Mouse (Mus musculus): ENCODE results near the gene Inmt. TPM values are rescaled to one million over a fixed set of nuclear protein-coding genes. Genes with fewer than 3 reads are reported as not detected.
"Not testable (repeated sequence)": the region's sequence is repeated elsewhere in the genome, so short reads cannot be mapped to it uniquely, and the experiment has no call there.

Inmt gene
- polyA plus RNA-seq, 1 experiment from 2014 or later: 3.8 TPM

DNA sequence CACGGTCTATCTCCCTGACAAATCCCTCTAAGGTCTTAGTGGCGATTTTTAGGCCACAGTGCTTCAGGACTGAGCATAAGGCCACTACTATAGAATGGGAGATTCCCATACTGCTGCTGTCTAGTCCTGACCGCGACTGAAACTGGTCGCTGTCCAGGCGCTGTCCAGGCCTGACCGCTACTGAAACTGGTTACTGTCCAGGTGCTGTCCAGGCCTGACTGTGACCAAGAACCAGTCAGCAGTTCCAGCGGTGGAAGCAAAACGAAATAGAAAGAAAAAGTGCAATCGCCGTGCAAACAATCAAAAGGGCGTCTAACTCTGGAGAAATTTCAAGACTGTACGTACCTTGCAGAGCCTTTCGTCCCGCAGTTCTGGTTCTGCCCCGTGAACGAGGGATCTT lies 13.0 kb upstream of the Inmt start:
- H3K9me3 ChIP-seq; H3K27ac ChIP-seq (replicated peaks); H3K4me3 ChIP-seq; DNase-seq (ENCODE audit: low spot score); H3K4me1 ChIP-seq; H3K27me3 ChIP-seq (replicated peaks; ENCODE audit: low read depth, poor library complexity, severe bottlenecking); H3K36me3 ChIP-seq (replicated peaks): not testable (repeated sequence)
- whole genome bisulfite sequencing: 94% methylated on average over 17 of the region's 17 CpGs

DNA sequence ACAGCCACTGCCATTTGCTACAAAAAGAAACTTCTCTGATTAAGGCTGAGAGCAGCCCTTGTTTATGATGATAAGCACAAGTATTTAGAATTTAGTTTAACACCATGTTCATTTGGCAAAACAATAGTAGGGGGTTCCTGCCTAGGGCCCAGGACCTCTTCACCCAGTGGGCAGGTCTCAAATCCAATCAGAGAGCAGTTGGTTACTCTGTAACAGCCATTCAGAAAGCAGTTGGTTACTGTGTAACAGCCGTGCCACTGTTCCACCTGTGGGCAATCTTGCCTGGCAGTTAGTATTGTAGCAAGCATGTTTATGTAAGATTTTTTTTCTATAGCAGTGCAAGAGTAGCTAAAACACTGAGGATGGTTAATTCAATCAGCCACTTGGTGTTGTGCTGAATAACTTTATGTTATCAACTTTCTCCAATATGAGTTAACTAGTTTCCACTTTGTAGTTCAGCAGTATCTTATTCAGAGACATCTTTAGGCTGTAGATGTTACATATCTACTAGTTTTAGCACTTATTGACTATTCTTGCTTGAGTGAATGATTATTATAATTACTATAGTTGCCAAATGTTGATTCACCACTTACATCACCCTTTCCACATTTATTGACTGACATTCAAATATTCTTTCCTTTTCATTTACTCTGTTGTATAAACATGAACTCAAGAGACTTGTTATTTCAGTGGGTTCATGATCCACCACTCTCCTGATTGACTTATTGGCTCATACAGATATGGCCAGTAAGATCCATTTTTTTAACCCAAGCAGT lies 8.0 kb upstream of the Inmt start:
- 0 out of 2 replicates have a peak, but pooled peaks cover 2% of the 10 kb centered on the region for H3K9me3 ChIP-seq
- 83% methylated on average over 1 of the region's 1 CpGs for WGBS
- H3K27ac ChIP-seq (replicated peaks): no peak overlapping the region
- no peaks in the 10 kb centered on the region for H3K36me3 ChIP-seq (replicated peaks)
- no peaks in the 10 kb centered on the region for H3K27me3 ChIP-seq (replicated peaks; ENCODE audit: low read depth, poor library complexity, severe bottlenecking)
- DNase-seq (ENCODE audit: low spot score): no peak
- H3K4me3 ChIP-seq: no peak overlapping the region
- no peaks in the 10 kb centered on the region for H3K4me1 ChIP-seq

DNA sequence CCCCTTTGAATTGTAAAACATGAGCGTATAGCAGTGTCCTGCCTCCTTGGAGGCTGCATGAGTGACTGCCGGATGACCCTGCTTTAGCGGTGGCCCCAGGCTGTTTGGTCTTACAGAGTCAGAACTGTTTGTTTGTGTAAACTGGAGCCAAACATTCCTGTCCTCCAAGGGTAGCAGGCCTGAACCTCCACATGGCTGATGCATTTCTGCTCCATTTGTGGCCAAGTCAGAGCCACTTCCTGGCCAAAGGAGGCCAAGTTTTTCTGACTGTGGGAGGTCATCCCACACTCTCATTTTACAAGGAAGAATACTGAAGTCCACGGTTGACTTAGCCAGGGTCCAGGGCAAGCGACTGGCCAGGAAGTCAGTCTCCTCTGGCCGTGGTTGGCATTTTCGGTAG lies 4.7 kb upstream of the Inmt start:
- Histone ChIP-seq H3K27ac (replicated peaks) (no peak overlapping the region), H3K27me3 (replicated peaks; ENCODE audit: low read depth, poor library complexity, severe bottlenecking) (peaks cover 23% of the 10 kb centered on the region), H3K9me3 (no peaks in the 10 kb centered on the region), H3K4me3 (no peak overlapping the region), H3K36me3 (replicated peaks) (no peaks in the 10 kb centered on the region), H3K4me1 (peaks cover 17% of the 10 kb centered on the region)
- 67% methylated on average over 7 of the region's 7 CpGs for WGBS
- DNase-seq (ENCODE audit: low spot score): no peak

DNA sequence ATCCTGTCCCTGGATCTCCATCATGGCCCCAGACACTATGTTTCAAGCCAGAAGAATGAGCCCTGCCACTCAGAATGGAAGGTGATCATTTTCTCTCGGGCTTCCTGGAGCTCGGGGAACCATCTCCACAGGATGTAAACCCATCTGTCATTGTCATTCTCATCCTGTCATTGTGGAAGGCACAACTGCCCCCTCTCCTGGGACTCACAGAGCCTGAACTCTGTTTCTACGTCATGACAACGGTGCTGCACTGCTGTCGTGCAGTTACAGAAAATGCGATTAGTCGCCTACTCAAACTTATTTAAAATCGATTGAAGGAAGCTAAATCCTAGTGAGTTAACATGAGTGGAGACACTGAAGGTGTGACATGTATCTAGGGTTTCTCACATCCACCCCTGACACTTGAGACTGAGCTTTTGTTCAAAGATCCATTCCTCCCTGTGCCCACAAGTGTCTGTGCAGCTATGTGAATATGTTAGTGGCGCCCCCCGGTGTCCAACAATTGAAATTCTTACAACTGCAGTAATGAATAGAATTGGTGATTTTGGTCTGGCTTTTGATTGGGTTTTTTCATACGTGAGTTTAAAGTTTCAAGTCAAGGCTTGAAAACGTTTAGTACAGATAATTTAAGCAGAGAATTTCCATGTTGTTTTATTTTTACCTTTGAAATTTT lies 2.4 kb upstream of the Inmt start:
- Histone ChIP-seq H3K9me3 (no peaks in the 10 kb centered on the region), H3K27me3 (replicated peaks; ENCODE audit: low read depth, poor library complexity, severe bottlenecking) (peaks cover 30% of the 10 kb centered on the region), H3K4me1 (peaks cover 41% of the 10 kb centered on the region), H3K4me3 (no peak overlapping the region), H3K27ac (replicated peaks) (no peak overlapping the region), H3K36me3 (replicated peaks) (no peaks in the 10 kb centered on the region)
- 54% methylated on average over 12 of the region's 12 CpGs for WGBS
- DNase-seq (ENCODE audit: low spot score): peak; percentile 30

DNA sequence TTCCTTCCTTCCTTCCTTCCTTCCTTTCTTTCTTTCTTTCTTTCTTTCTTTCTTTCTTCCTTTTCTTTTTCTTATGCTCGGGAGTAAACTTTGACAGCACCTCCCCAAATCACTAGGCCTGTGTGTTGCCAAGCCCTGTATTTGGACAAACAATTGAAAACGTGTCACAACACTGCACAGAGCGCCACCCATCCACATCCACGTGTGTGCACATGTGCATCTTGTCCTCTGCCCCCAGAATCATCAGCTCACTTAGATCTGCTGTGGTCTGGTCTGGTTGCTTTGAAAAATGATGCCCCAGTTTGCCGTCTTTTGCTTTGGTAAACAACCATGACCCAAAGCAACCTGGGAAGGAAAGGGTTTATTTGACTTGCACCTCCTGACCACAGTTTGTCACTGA lies 1.0 kb upstream of the Inmt start:
- H3K4me1 ChIP-seq: peaks cover 42% of the 10 kb centered on the region
- no peaks in the 10 kb centered on the region for H3K36me3 ChIP-seq (replicated peaks)
- no peak for DNase-seq (ENCODE audit: low spot score)
- H3K27ac ChIP-seq (replicated peaks): no peak overlapping the region
- WGBS: 59% methylated on average over 5 of the region's 5 CpGs
- H3K27me3 ChIP-seq (replicated peaks; ENCODE audit: low read depth, poor library complexity, severe bottlenecking): peaks cover 43% of the 10 kb centered on the region
- H3K4me3 ChIP-seq: no peak overlapping the region
- no peaks in the 10 kb centered on the region for H3K9me3 ChIP-seq

DNA sequence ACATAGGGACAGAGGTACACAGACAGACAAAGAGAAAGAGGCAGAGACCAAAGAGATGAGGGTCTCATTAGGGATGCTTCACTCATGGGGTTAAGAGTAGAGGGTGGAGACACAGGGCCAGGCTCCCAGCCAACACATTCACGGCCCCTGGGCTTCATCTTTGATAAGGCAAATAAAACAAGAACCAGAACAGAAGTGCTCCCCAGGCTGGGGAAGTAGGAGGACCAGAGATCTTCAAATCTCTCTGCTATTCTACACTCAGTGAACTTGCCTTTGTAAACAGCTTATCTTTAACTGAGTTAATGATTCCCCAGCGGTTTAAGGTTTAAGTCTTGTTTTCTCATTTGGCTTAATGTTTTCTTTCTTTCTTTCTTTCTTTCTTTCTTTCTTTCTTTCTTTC lies 613 bp upstream of the Inmt start:
- Histone ChIP-seq H3K4me1 (peaks cover 42% of the 10 kb centered on the region), H3K27me3 (replicated peaks; ENCODE audit: low read depth, poor library complexity, severe bottlenecking) (peaks cover 47% of the 10 kb centered on the region)
- no peak for DNase-seq (ENCODE audit: low spot score)

DNA sequence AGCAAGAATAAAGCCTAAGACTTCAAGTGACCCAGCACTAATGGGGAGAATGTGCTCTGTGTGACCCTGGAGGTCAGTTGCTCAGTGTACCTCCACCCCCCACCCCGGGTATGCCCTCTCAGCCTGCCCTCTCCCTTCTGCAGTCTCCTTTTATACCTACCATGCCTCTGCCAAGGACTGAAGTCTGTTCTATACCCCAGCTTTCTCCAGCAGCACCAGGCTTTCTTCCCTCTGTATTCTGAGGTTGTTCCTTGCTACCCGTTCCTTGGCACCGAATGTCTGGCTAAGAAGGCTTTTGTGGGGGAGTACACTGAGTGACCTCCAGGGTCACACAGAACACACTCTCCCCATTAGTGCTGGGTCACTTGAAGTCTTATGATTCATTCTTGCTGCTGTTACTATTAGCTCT lies 898 bp downstream of the Inmt start:
- Histone ChIP-seq H3K9me3 (no peaks in the 10 kb centered on the region), H3K36me3 (replicated peaks) (no peaks in the 10 kb centered on the region), H3K27ac (replicated peaks) (no peak overlapping the region), H3K27me3 (replicated peaks; ENCODE audit: low read depth, poor library complexity, severe bottlenecking) (peaks cover 62% of the 10 kb centered on the region), H3K4me3 (no peak overlapping the region), H3K4me1 (peaks cover 42% of the 10 kb centered on the region)
- peak; percentile 23 for DNase-seq (ENCODE audit: low spot score)
- 24% methylated on average over 3 of the region's 3 CpGs for WGBS

More for the DNA sequence above, 613 bp upstream of the Inmt start:
- WGBS: 54% methylated on average over 2 of the region's 2 CpGs
- no peak overlapping the region for H3K27ac ChIP-seq (replicated peaks)
- H3K4me3 ChIP-seq: no peak overlapping the region
- no peaks in the 10 kb centered on the region for H3K36me3 ChIP-seq (replicated peaks)
- no peaks in the 10 kb centered on the region for H3K9me3 ChIP-seq

DNA sequence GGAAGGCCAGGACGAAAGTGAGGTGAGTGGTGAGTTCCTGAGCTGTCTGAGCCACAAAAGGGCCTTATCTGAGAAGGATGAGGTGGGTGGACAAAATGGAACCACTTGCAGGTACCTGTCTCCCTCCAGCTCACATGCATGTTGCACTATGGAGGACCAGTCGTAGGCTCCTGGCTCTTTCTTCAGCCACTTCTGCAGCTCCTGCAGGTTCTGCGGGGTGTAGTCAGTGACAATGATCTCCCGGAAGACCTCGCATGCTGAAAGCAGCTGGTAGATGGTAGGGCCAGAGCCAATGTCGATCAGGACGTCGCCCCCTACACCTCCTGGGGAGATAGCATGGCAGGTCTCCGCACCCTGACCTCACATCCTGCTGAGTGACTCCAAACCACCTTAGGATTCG lies 1.7 kb downstream of the Inmt start:
- Histone ChIP-seq H3K9me3 (no peaks in the 10 kb centered on the region), H3K4me3 (no peak overlapping the region), H3K27me3 (replicated peaks; ENCODE audit: low read depth, poor library complexity, severe bottlenecking) (peaks cover 69% of the 10 kb centered on the region), H3K4me1 (peaks cover 42% of the 10 kb centered on the region), H3K27ac (replicated peaks) (no peak overlapping the region), H3K36me3 (replicated peaks) (no peaks in the 10 kb centered on the region)
- DNase-seq (ENCODE audit: low spot score): no peak
- 55% methylated on average over 10 of the region's 10 CpGs for WGBS

DNA sequence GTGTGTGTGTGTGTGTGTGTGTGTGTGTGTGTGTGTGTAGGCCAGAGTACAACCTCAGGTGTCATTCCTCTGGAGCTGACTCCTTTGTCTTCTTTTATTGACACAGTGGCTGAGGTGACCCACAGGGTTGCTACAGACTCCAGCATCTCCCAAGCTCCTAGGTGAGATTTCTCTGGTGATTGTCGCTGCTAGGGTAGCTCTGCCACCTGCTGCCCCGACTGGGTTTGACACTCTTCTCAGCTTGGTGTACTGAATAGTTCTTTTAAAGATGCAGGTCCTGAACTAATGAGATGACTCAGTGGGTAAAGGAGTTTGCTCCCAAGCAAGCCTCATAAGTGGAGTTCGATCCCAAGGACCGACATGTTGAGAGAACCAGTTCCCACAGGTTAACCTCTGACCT lies 3.2 kb downstream of the Inmt start:
- no peak overlapping the region for H3K4me3 ChIP-seq
- H3K9me3 ChIP-seq: no peaks in the 10 kb centered on the region
- H3K36me3 ChIP-seq (replicated peaks): no peaks in the 10 kb centered on the region
- peaks cover 42% of the 10 kb centered on the region for H3K4me1 ChIP-seq
- 55% methylated on average over 4 of the region's 4 CpGs for WGBS
- H3K27me3 ChIP-seq (replicated peaks; ENCODE audit: low read depth, poor library complexity, severe bottlenecking): peaks cover 70% of the 10 kb centered on the region
- no peak overlapping the region for H3K27ac ChIP-seq (replicated peaks)
- DNase-seq (ENCODE audit: low spot score): no peak

DNA sequence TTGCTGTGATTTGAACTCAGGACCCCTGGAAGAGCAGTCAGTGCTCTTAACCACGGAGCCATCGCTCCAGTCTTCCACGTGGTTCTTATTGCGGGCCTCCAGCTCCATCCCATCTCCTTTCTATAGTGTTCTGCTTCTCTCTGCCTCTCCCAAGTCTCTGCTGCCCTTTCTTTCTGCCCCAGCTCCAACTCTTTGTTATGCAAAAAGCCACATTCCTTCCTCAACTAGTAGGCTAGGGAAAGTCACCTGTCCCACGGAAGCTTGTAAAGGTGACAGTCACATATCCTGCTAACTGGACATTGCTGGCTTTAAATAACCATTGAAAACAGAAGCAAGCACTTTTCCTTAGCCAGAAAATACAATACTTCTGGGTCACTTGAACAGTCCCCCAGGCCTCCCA lies 5.0 kb downstream of the Inmt start:
- Histone ChIP-seq H3K9me3 (no peaks in the 10 kb centered on the region), H3K36me3 (replicated peaks) (no peaks in the 10 kb centered on the region), H3K4me1 (peaks cover 31% of the 10 kb centered on the region), H3K27me3 (replicated peaks; ENCODE audit: low read depth, poor library complexity, severe bottlenecking) (peaks cover 61% of the 10 kb centered on the region), H3K27ac (replicated peaks) (no peak overlapping the region), H3K4me3 (no peak overlapping the region)
- 58% methylated on average over 5 of the region's 5 CpGs for WGBS
- DNase-seq (ENCODE audit: low spot score): no peak

DNA sequence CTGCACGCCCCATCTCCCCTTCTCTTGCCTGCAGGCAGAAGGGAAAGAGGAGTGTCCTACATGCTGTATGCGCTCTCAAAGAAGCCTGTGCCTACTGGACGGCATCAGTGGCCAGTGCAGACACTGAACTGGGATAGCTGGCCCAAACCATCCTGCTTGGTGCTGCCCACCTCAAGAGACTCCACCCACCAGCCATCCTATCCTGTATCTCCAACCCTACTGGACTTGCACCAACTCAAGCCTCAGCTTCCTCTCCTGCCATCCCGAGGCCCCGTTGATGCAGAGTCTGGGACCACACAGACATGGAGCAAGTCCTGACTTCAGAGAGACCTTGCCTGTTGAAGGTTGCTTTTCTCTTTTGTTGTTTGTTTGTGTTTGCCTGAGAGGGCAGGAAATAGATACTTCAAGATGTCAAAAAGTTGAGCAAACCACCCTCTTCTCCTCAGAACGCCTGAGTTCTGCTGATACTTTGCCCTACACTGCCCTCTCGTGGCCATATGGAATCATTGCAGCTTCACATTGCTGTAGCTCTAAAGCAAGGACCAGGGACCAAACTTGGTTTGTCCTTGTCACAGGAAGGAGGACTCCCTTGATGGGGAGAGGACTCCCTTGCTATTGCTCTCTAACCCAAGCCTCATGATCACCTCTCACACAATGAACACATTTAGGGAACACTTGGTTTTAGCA lies 7.9 kb downstream of the Inmt start:
- Histone ChIP-seq H3K4me3 (no peak overlapping the region), H3K27ac (replicated peaks) (no peak overlapping the region), H3K4me1 (peaks cover 4% of the 10 kb centered on the region; the same call in 1 of the 2 replicates), H3K36me3 (replicated peaks) (no peaks in the 10 kb centered on the region), H3K9me3 (no peaks in the 10 kb centered on the region), H3K27me3 (replicated peaks; ENCODE audit: low read depth, poor library complexity, severe bottlenecking) (peaks cover 48% of the 10 kb centered on the region)
- DNase-seq (ENCODE audit: low spot score): peak; percentile 72
- WGBS: 48% methylated on average over 7 of the region's 7 CpGs

DNA sequence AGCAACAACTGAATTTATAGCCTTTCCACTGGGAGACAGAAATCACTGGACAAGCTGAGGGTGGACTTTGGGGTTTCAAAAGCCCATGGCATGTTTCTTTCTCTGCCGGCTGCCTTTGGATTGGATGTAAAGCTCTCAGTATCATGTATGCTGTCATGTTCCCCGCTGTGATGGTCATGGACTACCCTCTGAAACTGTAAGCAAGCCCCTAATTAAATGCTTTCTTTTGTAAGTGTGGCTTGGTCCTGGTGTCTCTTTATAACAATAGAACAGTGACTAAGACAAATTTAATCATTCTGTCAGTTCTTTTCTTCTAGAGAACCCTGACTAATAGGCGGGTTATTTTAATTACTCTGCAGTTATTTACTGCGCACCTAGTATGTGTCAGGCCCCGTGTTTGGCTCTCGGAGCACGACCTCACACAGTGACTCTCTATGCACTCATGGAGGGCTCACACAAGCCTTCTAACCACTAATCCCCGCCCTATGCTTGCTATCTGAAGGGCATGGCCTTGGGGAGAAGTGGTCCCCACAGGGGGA lies 11.7 kb downstream of the Inmt start:
- Histone ChIP-seq H3K4me3 (no peak overlapping the region), H3K36me3 (replicated peaks) (no peaks in the 10 kb centered on the region), H3K27ac (replicated peaks) (no peak overlapping the region), H3K27me3 (replicated peaks; ENCODE audit: low read depth, poor library complexity, severe bottlenecking) (peaks cover 12% of the 10 kb centered on the region), H3K4me1 (peaks cover 4% of the 10 kb centered on the region; the same call in 1 of the 2 replicates), H3K9me3 (no peaks in the 10 kb centered on the region)
- 79% methylated on average over 8 of the region's 8 CpGs for WGBS
- DNase-seq (ENCODE audit: low spot score): no peak

All from embryonic facial prominence, embryonic 10.5 days (tissue).